Mouse (Mus musculus) limb, embryonic 11.5 days (tissue): ENCODE measurements at regions not wholly inside any gene's neighbourhood (a gene's known extent, or its start where the extent isn't known, plus 50 kb on each side); places are given as distances from the start of the nearest gene placed in this dataset.

Experiments used
- ATAC-seq: fragments of 200-750 bp; cut with Nextera tagmentation; 2 replicates; pipeline ENCODE4 v1.8.0; 2017; ENCODE audit warnings: low read depth; ENCODE audit not compliant: insufficient number of reproducible peaks, low FRiP score, low TSS enrichment
- DNase-seq: peaks from one replicate; pipeline ENCODE4 v3.0.0-alpha.2; 2015; ENCODE audit warnings: low spot score
- H3K27ac ChIP-seq: fragments of 300-500 bp; sonication (generic); replicated peaks from 2 replicates; pipeline ENCODE4 v1.5.1; 2014; ENCODE audit warnings: low read depth, mild to moderate bottlenecking, low read length
- H3K27me3 ChIP-seq: fragments of 300-500 bp; sonication (generic); 2 replicates; pipeline ENCODE4 v1.6.1; 2014; ENCODE audit warnings: mild to moderate bottlenecking, low read length, mixed read lengths; ENCODE audit not compliant: control insufficient read depth, insufficient read depth
- H3K36me3 ChIP-seq: fragments of 300-500 bp; sonication (generic); 2 replicates; pipeline ENCODE4 v1.6.1; 2014; ENCODE audit warnings: mild to moderate bottlenecking, low read length, moderate library complexity, mixed read lengths; ENCODE audit not compliant: control insufficient read depth, insufficient read depth
- H3K4me1 ChIP-seq: fragments of 300-500 bp; sonication (generic); 2 replicates; pipeline ENCODE4 v1.6.1; 2014; ENCODE audit warnings: low read length, mixed read lengths; ENCODE audit not compliant: control insufficient read depth, insufficient read depth
- H3K4me2 ChIP-seq: fragments of 300-500 bp; sonication (generic); 2 replicates; pipeline ENCODE4 v1.6.1; 2014; ENCODE audit warnings: low read depth, mild to moderate bottlenecking, moderate library complexity; ENCODE audit not compliant: severe bottlenecking
- H3K4me3 ChIP-seq: fragments of 300-500 bp; sonication (generic); 2 replicates; pipeline ENCODE4 v1.5.1; 2014; ENCODE audit warnings: low read depth, low read length
- H3K9ac ChIP-seq: fragments of 300-500 bp; sonication (generic); 2 replicates; pipeline ENCODE4 v1.6.1; 2014; ENCODE audit warnings: mild to moderate bottlenecking, low read length
- H3K9me3 ChIP-seq: fragments of 300-500 bp; sonication (generic); 2 replicates; pipeline ENCODE4 v1.6.1; 2016; ENCODE audit warnings: low read length; ENCODE audit not compliant: control insufficient read depth
- WGBS: fragments of 180-500 bp; shearing (Covaris S2); extraction: QIAGEN DNeasy Blood & Tissue Kit; methylation state at CpG from one replicate; pipeline ENCODE4 v1.1.7; 2014; 5-methylcytosine and 5-hydroxymethylcytosine counted together

DNA sequence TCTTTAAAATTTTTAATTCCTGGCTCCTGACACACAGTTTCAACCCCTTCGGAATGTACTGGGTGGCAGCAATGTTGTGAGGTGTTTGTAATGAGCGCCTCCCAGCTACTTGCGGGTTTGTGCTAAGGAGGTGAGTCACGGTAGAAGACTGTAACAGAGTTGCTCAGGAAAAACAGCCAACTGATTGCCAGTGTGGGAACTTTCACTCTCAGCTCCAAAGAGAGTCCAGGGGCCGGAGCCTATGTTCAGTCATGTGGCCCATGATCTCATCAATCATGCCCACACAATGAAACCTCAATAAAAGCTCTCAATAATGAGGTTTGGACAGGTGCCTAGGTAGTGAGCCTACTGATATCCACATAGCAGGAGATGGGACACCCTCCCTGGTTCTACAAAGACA, 130.5 kb downstream of the Nectin1 start:
- DNase-seq: no peak
- H3K27me3 ChIP-seq: peaks cover 14% of the 10 kb centered on the region
- no peaks in the 10 kb centered on the region for H3K36me3 ChIP-seq
- no peaks in the 10 kb centered on the region for H3K9me3 ChIP-seq
- H3K27ac ChIP-seq: no peak overlapping the region
- H3K4me1 ChIP-seq: peaks cover 1% of the 10 kb centered on the region; the same call in 1 of the 2 replicates
- 79% methylated on average over 5 of the region's 5 CpGs for WGBS
- H3K4me2 ChIP-seq: no peak overlapping the region
- ATAC-seq: no peak
- H3K9ac ChIP-seq: no peak overlapping the region
- no peak overlapping the region for H3K4me3 ChIP-seq

DNA sequence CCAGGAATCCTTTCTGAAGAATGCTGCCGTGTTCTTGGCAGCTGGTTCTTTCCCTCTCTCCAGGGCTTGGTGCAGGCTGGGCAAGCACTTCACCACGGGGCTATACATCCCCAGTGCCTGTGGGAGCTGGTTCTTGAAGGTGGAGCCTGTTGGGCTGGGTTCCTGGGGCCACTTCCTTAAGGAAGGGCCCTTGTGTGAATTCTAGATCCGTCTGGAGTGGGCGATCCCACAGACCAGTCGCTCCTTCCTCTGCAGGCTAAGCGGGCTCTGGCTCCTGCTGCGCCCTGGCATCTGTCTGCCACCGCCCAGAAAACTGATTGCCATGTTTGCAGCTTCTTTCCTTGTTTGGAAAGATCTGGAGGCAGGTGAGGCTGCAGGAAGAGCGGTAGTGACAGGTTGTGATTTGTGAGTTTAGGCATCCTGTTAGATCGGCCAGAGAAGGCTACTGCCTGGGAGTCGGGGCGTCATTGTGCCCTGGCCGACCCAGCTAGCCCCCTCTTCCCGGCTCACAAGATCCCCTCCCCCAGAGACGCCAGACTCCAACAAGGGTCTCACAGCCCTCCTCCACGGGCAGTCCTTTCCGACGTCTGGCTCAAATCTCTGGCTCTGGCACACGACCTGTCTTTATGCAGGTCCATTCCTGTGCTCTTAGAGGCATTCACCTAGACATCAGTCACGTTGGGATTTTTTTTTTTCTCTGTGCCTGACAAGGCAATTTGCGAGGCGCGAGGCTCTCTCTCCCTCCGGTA, 135.6 kb downstream of the Nectin1 start:
- DNase-seq (peak; percentile 38), ATAC-seq (no peak)
- H3K9ac ChIP-seq: no peak overlapping the region

DNA sequence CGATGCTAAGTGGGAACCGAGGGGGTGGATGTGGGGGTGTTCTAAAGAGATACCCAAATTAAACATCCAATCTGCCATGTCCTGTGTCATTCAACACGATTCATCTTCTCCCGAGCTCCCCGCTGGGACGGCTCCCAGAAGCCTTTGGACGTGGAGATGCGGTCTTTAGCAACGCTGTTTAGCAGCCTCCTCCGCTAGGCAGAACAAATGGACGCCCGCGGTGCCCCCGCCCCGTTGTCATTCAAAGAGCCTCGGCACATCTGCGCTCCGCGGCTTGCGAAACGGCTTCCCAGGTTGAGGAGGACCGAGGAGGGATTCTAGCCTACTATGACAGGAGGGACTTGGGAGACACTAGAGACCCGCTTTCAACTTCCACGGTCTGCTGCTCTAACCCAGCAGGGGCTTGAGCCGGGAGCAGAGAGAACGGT, 136.2 kb downstream of the Nectin1 start:
- peaks cover 7% of the 10 kb centered on the region; the same call in 1 of the 2 replicates for H3K4me1 ChIP-seq
- H3K27ac ChIP-seq: no peak overlapping the region
- peaks cover 34% of the 10 kb centered on the region for H3K27me3 ChIP-seq
- under 1% methylated on average over 26 of the region's 26 CpGs for WGBS
- H3K9ac ChIP-seq: no peak overlapping the region
- no peaks in the 10 kb centered on the region for H3K36me3 ChIP-seq
- peak; percentile 57 for DNase-seq
- H3K9me3 ChIP-seq: no peaks in the 10 kb centered on the region
- peak overlapping the region; percentile 30 for H3K4me2 ChIP-seq
- peak overlapping the region; percentile 2; the same call in 1 of the 2 replicates for H3K4me3 ChIP-seq
- no peak for ATAC-seq

More for the DNA sequence above, 135.6 kb downstream of the Nectin1 start:
- peaks cover 7% of the 10 kb centered on the region; the same call in 1 of the 2 replicates for H3K4me1 ChIP-seq
- H3K27me3 ChIP-seq: peaks cover 34% of the 10 kb centered on the region
- no peak overlapping the region for H3K27ac ChIP-seq
- WGBS: 3% methylated on average over 24 of the region's 24 CpGs
- peak overlapping the region; percentile 30 for H3K4me2 ChIP-seq
- H3K4me3 ChIP-seq: peak overlapping the region; percentile 2
- no peaks in the 10 kb centered on the region for H3K9me3 ChIP-seq
- H3K36me3 ChIP-seq: no peaks in the 10 kb centered on the region

DNA sequence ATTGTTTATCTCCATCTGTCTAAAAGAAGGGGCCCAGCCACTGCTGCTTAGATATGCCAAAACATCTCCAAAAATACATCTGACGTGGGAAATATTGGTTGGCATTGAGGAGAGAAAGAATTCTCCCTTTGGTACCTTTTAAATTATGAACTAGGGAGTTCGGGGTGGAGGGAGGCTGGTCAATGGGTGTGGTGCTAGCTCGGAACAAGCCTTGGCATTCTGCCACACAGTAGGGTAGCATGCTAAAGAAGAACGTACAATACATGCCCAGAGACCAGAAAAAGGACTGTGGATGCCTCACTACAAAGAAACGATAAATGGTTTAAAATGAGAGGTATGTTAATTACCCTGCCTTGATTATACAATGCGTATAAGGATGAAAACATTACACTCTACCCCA, 149.3 kb downstream of the Nectin1 start:
- no peak overlapping the region for H3K4me3 ChIP-seq
- WGBS: 78% methylated on average over 6 of the region's 6 CpGs
- no peaks in the 10 kb centered on the region for H3K4me1 ChIP-seq
- H3K36me3 ChIP-seq: no peaks in the 10 kb centered on the region
- no peak overlapping the region for H3K27ac ChIP-seq
- ATAC-seq: no peak
- no peaks in the 10 kb centered on the region for H3K9me3 ChIP-seq
- no peak overlapping the region for H3K9ac ChIP-seq
- no peak overlapping the region for H3K4me2 ChIP-seq
- H3K27me3 ChIP-seq: no peaks in the 10 kb centered on the region
- no peak for DNase-seq

DNA sequence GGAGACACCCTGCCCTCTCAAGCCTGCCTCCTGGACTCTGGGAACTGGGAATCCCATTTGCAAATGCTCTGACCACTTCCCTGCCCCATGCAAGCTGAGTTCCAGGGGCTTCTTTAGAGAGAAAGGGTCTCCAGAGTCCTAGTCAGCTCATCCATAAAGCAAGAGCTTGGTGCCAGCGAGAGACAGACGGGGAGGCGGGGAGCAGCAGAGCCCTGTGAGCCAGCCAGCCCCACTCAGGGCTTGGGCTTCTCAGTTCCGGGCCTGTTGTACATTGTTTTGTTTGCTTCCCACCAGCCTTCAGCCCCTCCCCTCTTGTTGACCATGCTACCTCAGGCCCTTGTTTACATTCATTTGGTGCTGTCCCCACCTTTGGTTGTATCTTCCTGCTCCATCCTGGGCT, 143.9 kb upstream of the Thy1 start:
- H3K4me3 ChIP-seq: no peak overlapping the region
- H3K27ac ChIP-seq: no peak overlapping the region
- DNase-seq: no peak
- no peaks in the 10 kb centered on the region for H3K4me1 ChIP-seq
- no peak overlapping the region for H3K9ac ChIP-seq
- no peak for ATAC-seq
- H3K9me3 ChIP-seq: no peaks in the 10 kb centered on the region
- H3K36me3 ChIP-seq: no peaks in the 10 kb centered on the region
- 43% methylated on average over 4 of the region's 4 CpGs for WGBS
- no peak overlapping the region for H3K4me2 ChIP-seq
- H3K27me3 ChIP-seq: no peaks in the 10 kb centered on the region

DNA sequence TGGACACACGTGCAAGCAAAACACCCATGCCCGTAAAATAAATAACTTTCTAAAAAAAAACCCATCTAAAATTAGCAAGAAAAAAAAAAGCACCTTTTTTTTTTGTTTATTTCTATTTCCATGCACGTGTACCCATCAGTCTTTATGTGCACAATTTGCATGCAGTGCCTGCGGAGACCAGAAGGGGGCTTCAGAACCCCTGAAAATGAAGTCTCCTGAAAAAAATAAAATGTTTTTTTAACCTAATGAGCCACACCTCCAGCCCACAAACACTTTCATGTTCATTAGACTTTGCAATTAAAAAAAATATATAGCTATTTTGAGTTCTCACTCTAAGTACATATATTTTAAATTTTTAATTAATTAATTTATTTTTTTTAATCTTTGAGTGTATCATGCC, 134.9 kb upstream of the Thy1 start:
- Histone ChIP-seq H3K36me3 (no peaks in the 10 kb centered on the region), H3K4me1 (no peaks in the 10 kb centered on the region), H3K27ac (no peak overlapping the region), H3K9me3 (no peaks in the 10 kb centered on the region), H3K4me2 (no peak overlapping the region), H3K27me3 (no peaks in the 10 kb centered on the region), H3K4me3 (no peak overlapping the region), H3K9ac (no peak overlapping the region)
- peak; percentile 33 for DNase-seq
- no peak for ATAC-seq
- 76% methylated on average over 4 of the region's 4 CpGs for WGBS

DNA sequence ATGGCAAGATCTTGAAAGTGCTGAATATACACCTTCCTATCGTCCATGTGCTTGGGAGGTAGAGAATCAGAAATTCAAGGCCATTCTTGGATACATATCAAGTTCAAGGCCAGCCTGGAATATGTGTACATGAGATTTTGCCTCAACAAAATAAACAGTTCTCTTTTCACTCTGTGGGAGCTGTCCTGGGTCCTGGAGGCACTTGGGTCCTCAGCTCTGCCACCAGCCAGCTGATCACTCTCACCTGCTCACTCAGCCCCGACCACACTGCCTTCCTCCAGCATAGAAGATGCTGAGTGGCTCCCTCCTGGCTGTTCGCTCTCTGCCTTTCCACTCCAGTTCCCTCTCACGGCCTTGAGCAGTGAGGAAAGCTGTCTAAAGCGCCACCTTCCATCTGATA, 128.2 kb upstream of the Thy1 start:
- no peak overlapping the region for H3K4me2 ChIP-seq
- no peak overlapping the region for H3K9ac ChIP-seq
- no peaks in the 10 kb centered on the region for H3K9me3 ChIP-seq
- ATAC-seq (no peak), DNase-seq (peak; percentile 69)
- H3K27ac ChIP-seq: no peak overlapping the region
- WGBS: 54% methylated on average over 5 of the region's 5 CpGs
- no peaks in the 10 kb centered on the region for H3K27me3 ChIP-seq
- H3K4me3 ChIP-seq: no peak overlapping the region
- no peaks in the 10 kb centered on the region for H3K36me3 ChIP-seq
- no peaks in the 10 kb centered on the region for H3K4me1 ChIP-seq

DNA sequence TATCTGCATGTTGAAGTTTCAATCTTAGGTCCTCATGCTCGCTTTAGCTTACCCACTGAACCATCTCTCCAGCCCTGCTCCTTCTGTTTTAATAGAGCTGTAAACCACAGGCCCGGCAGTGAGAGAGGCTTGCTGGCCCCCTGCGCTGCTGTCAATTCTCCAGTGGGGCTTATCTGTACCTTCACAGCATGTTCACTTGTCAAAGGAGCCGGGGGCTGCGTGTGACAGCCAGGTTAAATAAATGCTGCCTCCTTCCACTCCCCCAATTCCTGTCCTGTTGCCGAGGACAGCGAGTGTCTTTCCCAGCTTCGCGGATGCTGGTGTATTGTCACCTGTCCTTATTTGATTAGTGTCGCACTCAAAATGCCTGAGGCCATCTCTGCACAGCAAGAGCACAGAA, 125.7 kb upstream of the Thy1 start:
- H3K36me3 ChIP-seq: no peaks in the 10 kb centered on the region
- H3K4me3 ChIP-seq: no peak overlapping the region
- H3K4me2 ChIP-seq: no peak overlapping the region
- H3K9ac ChIP-seq: no peak overlapping the region
- 53% methylated on average over 10 of the region's 10 CpGs for WGBS
- no peak for ATAC-seq
- H3K4me1 ChIP-seq: no peaks in the 10 kb centered on the region
- no peak for DNase-seq
- H3K9me3 ChIP-seq: no peaks in the 10 kb centered on the region
- H3K27ac ChIP-seq: no peak overlapping the region
- 0 out of 2 replicates have a peak, but pooled peaks cover 4% of the 10 kb centered on the region for H3K27me3 ChIP-seq

DNA sequence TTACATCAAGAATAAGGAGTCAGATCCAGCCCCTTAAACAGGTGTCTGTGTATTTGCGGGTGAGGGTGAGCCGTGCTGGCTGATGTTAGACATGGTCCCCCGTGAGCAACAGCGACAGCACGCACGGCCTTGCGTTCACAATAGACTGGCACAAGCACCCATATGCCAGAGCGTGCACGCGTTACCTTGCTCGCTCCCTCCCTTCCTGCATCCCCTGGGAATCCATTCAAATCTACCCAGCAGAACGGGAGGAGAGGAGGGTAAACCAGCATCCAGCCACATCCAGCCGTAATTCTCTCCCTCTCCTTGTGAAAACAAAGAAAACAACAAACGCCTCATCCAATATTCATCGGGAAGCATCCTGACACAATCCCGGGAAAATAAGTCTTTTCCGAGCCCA, 124.2 kb upstream of the Thy1 start:
- ATAC-seq (no peak), DNase-seq (no peak)
- Histone ChIP-seq H3K36me3 (no peaks in the 10 kb centered on the region), H3K4me3 (no peak overlapping the region), H3K27ac (no peak overlapping the region), H3K9ac (no peak overlapping the region), H3K27me3 (0 out of 2 replicates have a peak, but pooled peaks cover 4% of the 10 kb centered on the region), H3K9me3 (no peaks in the 10 kb centered on the region), H3K4me2 (no peak overlapping the region), H3K4me1 (no peaks in the 10 kb centered on the region)
- WGBS: 81% methylated on average over 17 of the region's 17 CpGs
